Mouse (Mus musculus): ENCODE measurements around the gene 4930519G04Rik.
A peak's percentile ranks its signal among the peaks of the same experiment; 100 is the strongest.
"Not testable (repeated sequence)": the region's sequence is repeated elsewhere in the genome, so short reads cannot be mapped to it uniquely, and the experiment has no call there.

4930519G04Rik gene

DNA sequence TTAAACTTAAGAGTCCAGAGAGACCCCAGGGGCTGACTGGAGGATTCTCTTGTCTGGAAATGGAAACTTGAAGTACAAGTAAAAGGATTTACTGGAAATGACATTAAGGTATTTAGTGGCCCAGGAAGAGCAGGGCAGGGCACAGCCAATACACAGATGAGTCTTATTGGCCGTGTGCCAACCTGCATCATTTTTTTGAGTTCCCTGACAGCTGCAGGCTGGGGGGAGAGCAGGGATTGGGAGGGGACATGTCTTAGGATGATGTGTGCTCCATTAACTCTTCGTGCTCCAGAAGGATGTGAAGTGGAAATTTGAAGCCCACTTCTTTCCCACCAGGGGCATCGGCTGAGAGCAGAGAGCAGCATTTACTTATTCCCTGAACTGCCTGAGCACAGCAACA, 11.3 kb upstream of the 4930519G04Rik start:
- DNase-seq, result not testable (repeated sequence)

GRCm38 (mm10) chr5:114842674-114843073, 10.8 kb upstream of the 4930519G04Rik start:
- DNase-seq, result no peak

DNA sequence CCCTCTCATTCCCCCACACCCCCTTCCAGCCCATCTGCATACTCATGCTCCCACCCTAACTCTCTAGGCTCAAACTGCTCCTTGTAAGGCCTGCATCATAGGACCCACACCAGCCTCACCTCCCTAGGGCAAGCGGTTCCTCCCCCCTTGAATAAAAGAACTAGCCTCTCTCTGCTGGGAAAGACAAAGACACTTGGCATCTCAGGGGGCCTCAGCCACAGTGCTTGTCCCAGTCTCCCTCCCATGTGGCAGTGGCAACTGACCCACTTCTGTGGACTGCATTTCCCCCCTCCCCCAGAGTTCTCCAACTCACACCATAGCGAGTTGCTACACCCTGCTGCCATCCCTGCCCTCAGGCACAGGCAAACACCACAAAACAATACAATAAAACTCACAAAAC, 9.1 kb upstream of the 4930519G04Rik start:
- not testable (repeated sequence) for DNase-seq

GRCm38 (mm10) chr5:114851565-114852236, 1.8 kb upstream of the 4930519G04Rik start:
- no peak for DNase-seq

DNA sequence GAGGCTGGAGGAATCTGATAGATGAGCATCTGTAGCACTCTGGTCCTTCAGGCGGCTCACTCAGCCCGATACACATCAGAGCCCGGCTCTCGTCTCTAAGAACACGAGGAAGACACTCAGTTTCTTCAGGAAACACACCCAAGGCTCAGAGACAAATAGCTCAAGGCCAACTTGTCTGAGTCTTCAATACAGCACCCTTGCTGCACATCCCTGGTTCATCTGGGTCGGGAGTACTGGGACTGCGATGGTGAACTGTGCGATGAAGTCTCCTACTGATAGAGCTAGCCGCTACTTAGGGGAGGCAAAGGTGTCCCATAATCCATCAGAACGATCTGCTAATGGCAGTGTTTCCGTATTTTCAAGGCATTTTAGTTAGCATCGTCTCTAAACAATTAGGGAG, 5.1 kb downstream of the 4930519G04Rik start, which contains the start of gene Gm9936:
Gm9936 (minus strand) TSS at position 101 of the 400 bp plus-strand sequence.
- no peak for DNase-seq

DNA sequence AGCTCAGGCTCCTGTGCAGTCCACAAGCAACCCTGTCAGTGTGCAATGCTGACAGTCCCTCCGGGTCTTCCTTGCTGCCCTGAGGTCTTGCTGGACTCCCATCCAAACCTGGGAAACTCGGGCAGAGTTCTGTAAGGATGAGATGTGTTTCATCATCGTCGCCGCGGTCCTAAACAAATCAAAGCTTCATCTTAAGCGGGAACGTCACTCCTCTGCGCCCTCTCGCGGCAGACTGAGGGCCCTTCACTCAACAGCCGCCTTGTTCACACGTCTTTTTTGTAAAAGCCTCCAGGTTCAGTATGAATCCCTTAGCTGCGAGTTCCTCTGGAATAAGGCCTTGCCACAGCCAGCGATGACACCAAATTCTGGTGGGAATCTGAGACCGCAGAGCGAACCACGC, 5.8 kb downstream of the 4930519G04Rik start:
- DNase-seq, result peak; percentile 72

GRCm38 (mm10) chr5:114861730-114862129, 8.3 kb downstream of the 4930519G04Rik start:
- DNase-seq, result no peak

DNA sequence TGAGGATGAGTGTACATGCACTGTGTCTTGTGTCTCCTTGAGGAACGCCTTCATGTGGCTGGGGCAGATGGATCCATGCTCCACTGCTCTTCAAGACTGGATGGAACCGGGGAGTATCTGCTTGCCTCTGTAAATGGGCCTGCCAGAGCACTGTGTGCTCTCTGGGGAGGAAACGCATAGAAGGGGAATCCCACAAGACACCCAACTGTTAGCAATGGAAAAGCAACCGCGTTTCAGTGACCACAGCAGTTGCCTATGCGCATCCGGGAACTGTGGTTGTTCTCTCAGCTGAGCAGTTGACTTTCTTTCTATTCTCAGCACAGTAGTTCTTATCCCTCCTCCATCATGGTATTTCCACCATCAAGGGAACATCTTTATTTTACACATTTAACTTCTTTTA, 11.3 kb downstream of the 4930519G04Rik start:
- DNase-seq, result no peak

GRCm38 (mm10) chr5:114865279-114865678, 11.8 kb downstream of the 4930519G04Rik start:
- DNase-seq, result no peak

GRCm38 (mm10) chr5:114875858-114876257, 22.4 kb downstream of the 4930519G04Rik start:
- no peak for DNase-seq

DNA sequence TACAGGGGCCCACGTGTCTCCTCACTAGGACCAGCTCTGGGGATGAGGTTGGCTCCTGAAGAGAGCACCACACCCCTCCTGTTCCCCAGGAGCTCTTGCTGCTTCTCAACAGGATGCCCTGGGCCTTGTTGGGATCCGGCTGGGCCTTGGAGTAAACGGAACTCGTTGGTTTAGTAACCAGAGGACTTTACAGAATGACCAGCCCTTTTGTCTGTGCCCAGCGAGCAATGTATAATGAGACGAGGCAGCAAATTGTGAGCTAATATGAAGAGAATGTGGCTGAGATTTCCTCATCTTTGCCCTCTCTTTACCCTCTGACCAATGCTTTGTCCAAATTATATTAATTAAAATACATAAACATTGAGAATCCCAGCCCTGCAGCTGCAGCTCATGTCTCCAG, 22.9 kb downstream of the 4930519G04Rik start:
- DNase-seq, result no peak

GRCm38 (mm10) chr5:114877487-114877886, 24.0 kb downstream of the 4930519G04Rik start:
- DNase-seq, result no peak

GRCm38 (mm10) chr5:114879399-114879798, 25.9 kb downstream of the 4930519G04Rik start:
- no peak for DNase-seq

DNA sequence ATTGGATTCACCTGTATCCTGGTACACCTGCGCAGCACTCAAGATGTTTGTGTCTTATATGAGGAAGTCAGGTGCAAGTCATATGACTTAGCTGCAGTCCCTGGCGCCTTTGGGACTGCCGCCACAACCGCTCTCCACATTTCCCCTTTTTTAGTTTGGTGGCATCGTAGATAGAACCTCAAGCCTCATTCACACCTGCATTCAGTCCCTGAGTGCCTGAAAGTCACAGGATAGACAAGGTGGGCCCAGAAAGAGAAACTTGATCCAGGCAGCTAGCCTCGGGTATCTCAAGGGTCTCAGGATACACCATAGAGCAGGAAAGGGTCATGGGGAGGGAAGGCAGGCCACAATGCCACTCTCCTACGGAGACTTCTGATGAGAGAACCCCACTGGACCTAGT, 28.9 kb downstream of the 4930519G04Rik start:
- DNase-seq, result not testable (repeated sequence)

GRCm38 (mm10) chr5:114883022-114883421, 29.6 kb downstream of the 4930519G04Rik start:
- no peak for DNase-seq

DNA sequence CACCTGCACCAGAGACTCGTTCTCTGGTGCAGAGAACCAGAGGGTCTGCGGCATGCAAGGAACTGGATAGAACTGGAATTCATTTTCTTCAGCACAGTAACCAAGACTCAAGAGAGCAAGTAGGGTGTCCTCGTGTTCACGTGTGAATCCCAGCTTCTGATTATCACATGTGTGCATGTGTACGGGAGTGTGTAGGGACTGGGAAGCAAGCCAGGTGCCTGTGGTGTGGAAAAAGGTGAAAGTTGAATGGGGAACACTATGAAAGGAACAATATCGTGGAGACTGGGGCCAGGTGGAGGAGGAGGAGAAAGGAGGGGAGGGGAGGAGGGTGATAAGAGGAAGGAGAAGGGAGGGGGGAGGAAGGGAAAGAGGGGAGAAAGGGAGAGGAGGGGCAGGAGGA, 33.3 kb downstream of the 4930519G04Rik start:
- DNase-seq, result no peak

DNA sequence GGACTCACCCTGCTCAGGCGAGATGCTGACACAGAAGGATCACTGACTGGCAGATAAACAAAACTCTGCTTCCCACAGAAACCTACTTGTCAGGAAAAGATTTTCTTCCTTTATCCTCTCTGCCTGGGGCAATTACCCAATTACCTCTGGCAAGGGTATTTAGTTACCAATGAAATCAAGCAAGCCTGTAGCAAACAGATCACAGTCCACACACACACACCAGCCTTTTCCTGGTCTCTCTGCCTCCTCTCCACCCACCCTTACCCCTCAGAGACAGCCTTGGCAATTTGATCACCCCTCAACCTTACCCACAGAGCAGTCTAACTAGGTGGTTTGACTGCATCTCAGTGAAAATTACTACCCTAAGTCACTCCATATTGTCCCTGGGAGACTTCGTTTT, 35.5 kb downstream of the 4930519G04Rik start:
- DNase-seq, result no peak

- DNase-seq, result no peak
Measured at GRCm38 (mm10) chr5:114895542-114895941, 42.1 kb downstream of the 4930519G04Rik start.

- DNase-seq, result no peak
Measured at GRCm38 (mm10) chr5:114896688-114897373, 43.4 kb downstream of the 4930519G04Rik start, which contains the start of gene Oasl2. TSS of gene Oasl2 (plus strand) at chr5:114896936.

DNA sequence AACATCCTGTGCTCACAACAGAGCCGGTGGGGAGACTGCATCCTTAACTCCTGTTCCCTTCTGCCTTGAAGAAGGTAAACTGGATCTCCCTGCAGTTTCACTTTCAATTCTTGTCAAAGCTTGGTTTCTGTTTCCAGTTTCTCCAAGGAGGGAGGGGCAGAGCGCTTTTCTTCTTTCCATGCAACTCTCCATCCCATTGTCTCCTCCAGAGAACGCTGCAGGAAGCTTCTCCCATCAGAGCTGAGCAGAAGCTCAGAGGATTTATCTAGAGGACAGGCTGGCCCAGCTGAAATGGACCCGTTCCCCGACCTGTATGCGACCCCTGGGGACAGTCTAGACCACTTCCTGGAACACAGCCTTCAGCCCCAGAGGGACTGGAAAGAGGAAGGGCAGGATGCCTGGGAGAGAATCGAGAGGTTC, 43.9 kb downstream of the 4930519G04Rik start:
- no peak for DNase-seq

- no peak for DNase-seq
Measured at GRCm38 (mm10) chr5:114898857-114899256, 45.4 kb downstream of the 4930519G04Rik start.

DNA sequence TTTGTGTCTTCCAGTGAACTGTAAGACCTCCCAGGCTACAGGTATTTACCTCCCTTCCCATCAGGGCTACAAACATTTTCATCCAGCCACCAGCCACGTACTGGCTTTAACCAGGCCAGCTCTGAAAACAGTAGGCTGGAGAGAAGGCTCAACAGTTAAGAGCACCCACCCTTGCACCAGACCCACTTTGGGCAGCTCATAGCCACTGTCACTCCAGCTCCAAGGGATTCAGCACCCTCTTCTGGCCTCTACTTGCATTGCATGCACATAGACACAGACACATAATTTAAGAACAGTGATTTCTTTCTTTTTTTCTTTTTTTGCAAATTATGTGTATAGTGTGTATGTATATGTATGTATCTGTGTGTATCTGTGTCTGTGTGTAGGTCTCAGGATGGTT, 48.9 kb downstream of the 4930519G04Rik start:
- DNase-seq, result no peak

- no peak for DNase-seq
Measured at GRCm38 (mm10) chr5:114908598-114909305, 55.3 kb downstream of the 4930519G04Rik start.

DNA sequence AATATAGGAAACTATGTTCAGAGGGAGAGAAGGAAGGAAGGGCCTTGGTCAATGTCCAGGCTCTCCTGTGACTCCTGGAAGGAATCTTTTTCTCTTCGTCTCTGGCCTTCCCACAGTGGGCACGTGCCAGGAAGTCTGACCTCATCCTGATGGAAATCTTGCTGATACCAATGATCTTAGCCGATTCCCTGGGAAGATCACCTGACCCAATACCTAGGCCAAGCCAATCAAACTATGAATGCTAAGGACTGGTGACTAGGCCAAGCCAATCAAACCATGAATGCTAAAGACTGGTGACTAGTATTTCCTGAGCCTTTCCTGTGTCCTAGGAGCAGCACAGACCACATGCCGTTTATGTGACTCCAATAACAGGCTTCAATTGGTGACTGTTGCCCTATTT, 60.2 kb downstream of the 4930519G04Rik start:
- DNase-seq, result no peak
